Mouse (Mus musculus) cerebellum, adult 2 months (tissue): ENCODE data around the gene Ndufc2. TPM values are rescaled to one million over a fixed set of nuclear protein-coding genes. Genes with fewer than 3 reads are reported as not detected.
A peak's percentile ranks its signal among the peaks of the same experiment; 100 is the strongest.

Experiments used
- DNase-seq, 2 experiments: peaks; one replicate each; pipeline ENCODE4 v3.0.0; 2021
- H3K27ac ChIP-seq: fragments of 200-500 bp; 2 replicates; pipeline ENCODE4 v1.5.1; 2012; ENCODE audit warnings: low read length, control low read depth, inconsistent platforms; ENCODE audit not compliant: insufficient read depth
- H3K27me3 ChIP-seq: fragments of 200-500 bp; 2 replicates; pipeline ENCODE4 v1.6.1; 2012; ENCODE audit warnings: inconsistent platforms, mild to moderate bottlenecking, low read length, moderate library complexity; ENCODE audit not compliant: control insufficient read depth, insufficient read depth
- H3K4me1 ChIP-seq: fragments of 200-500 bp; 2 replicates; pipeline ENCODE4 v1.6.1; 2011; ENCODE audit warnings: low read length; ENCODE audit not compliant: control insufficient read depth, insufficient read depth
- H3K4me3 ChIP-seq: fragments of 200-500 bp; replicated peaks from 2 replicates; pipeline ENCODE3; 2011; ENCODE audit warnings: mild to moderate bottlenecking, low read depth, low read length, control low read depth; ENCODE audit not compliant: insufficient read depth
- CTCF ChIP-seq: fragments of 200-500 bp; IDR thresholded peaks from 2 replicates; pipeline ENCODE4 v1.5.1; 2011; ENCODE audit warnings: low read depth, mild to moderate bottlenecking, control low read depth, low read length, moderate library complexity, borderline replicate concordance; ENCODE audit not compliant: insufficient read depth
- POLR2A ChIP-seq: fragments of 200-500 bp; IDR thresholded peaks from 2 replicates; pipeline ENCODE4 v1.6.1; 2011; ENCODE audit warnings: low read length, control low read depth, borderline replicate concordance; ENCODE audit not compliant: insufficient read depth
- WGBS: fragments of 180-500 bp; shearing (Covaris S2); methylation state at CpG from one replicate; pipeline ENCODE4 v1.1.7; 2018; 5-methylcytosine and 5-hydroxymethylcytosine counted together
- polyA plus RNA-seq: library from polyadenylated mRNA; depleted of rRNA; stranded (reverse); fragments of >200 nt; gene quantifications from 2 replicates; pipeline ENCODE4 v1.2.3, GENCODE M21; 2012

Gene Ndufc2
- polyA plus RNA-seq, 1 experiment, result 376 TPM

GRCm38 (mm10) chr7:97414426-97414825 lies 14.6 kb downstream of the Ndufc2 start:
- H3K4me1 ChIP-seq, result peaks cover 22% of the 10 kb centered on the region
- peak overlapping the region; percentile 34 for H3K4me3 ChIP-seq
- DNase-seq, result no peak
- H3K27me3 ChIP-seq, result no peaks in the 10 kb centered on the region
- 14% methylated on average over 1 of the region's 1 CpGs for WGBS
- TF ChIP-seq CTCF, result no peak
- no peak for TF ChIP-seq POLR2A
- H3K27ac ChIP-seq, result no peak overlapping the region

GRCm38 (mm10) chr7:97414915-97415687 lies 15.3 kb downstream of the Ndufc2 start:
- TF ChIP-seq CTCF (no peak), POLR2A (no peak)
- 20% methylated on average over 9 of the region's 9 CpGs for WGBS
- no peaks in the 10 kb centered on the region for H3K27me3 ChIP-seq
- peak overlapping the region; percentile 62 for H3K4me3 ChIP-seq
- peak overlapping the region; percentile 17; the same call in 1 of the 2 replicates for H3K27ac ChIP-seq
- no peak for DNase-seq
- H3K4me1 ChIP-seq, result peaks cover 22% of the 10 kb centered on the region

GRCm38 (mm10) chr7:97416473-97416872 lies 16.7 kb downstream of the Ndufc2 start:
- Histone ChIP-seq H3K4me3 (peak overlapping the region; percentile 62), H3K4me1 (peaks cover 33% of the 10 kb centered on the region), H3K27ac (peak overlapping the region; percentile 81), H3K27me3 (no peaks in the 10 kb centered on the region)
- DNase-seq, result peak; percentile 41 to 48
- 11% methylated on average over 4 of the region's 4 CpGs for WGBS
- no peak for TF ChIP-seq POLR2A
- TF ChIP-seq CTCF, result no peak

- peak; percentile 95 to 98 for DNase-seq
- H3K4me3 ChIP-seq, result peak within 1 kb of the TSS; percentile 62
- no peaks in the 10 kb centered on the region for H3K27me3 ChIP-seq
- H3K4me1 ChIP-seq, result peaks cover 33% of the 10 kb centered on the region
- WGBS, result 5% methylated on average over 25 of the region's 25 CpGs
- TF ChIP-seq POLR2A (peak; percentile 97), CTCF (no peak)
- peak within 1 kb of the TSS; percentile 81 for H3K27ac ChIP-seq
Measured at GRCm38 (mm10) chr7:97416906-97417777, 17.3 kb downstream of the Ndufc2 start, which contains the start of gene Thrsp. Gene Thrsp (minus strand): TSS chr7:97417730.

GRCm38 (mm10) chr7:97418717-97419116 lies 18.9 kb downstream of the Ndufc2 start:
- H3K27ac ChIP-seq, result no peak overlapping the region
- H3K27me3 ChIP-seq, result no peaks in the 10 kb centered on the region
- WGBS, result 42% methylated on average over 5 of the region's 5 CpGs
- DNase-seq, result peak in 1 of 2 experiments; percentile 43
- no peak for TF ChIP-seq POLR2A
- no peak for TF ChIP-seq CTCF
- H3K4me1 ChIP-seq, result peaks cover 30% of the 10 kb centered on the region
- no peak overlapping the region for H3K4me3 ChIP-seq

GRCm38 (mm10) chr7:97419163-97419562 lies 19.4 kb downstream of the Ndufc2 start:
- TF ChIP-seq POLR2A (no peak), CTCF (no peak)
- no peak overlapping the region for H3K4me3 ChIP-seq
- 86% methylated on average over 5 of the region's 5 CpGs for WGBS
- H3K27me3 ChIP-seq, result no peaks in the 10 kb centered on the region
- no peak for DNase-seq
- no peak overlapping the region for H3K27ac ChIP-seq
- H3K4me1 ChIP-seq, result peaks cover 30% of the 10 kb centered on the region

- H3K27me3 ChIP-seq, result no peaks in the 10 kb centered on the region
- H3K4me1 ChIP-seq, result peaks cover 31% of the 10 kb centered on the region
- TF ChIP-seq POLR2A (no peak), CTCF (no peak)
- H3K27ac ChIP-seq, result peak overlapping the region; percentile 71; the same call in 1 of the 2 replicates
- 67% methylated on average over 1 of the region's 1 CpGs for WGBS
- H3K4me3 ChIP-seq, result no peak overlapping the region
- no peak for DNase-seq
Measured at GRCm38 (mm10) chr7:97420406-97420805, 20.6 kb downstream of the Ndufc2 start.
